In the genomic region with DNA sequence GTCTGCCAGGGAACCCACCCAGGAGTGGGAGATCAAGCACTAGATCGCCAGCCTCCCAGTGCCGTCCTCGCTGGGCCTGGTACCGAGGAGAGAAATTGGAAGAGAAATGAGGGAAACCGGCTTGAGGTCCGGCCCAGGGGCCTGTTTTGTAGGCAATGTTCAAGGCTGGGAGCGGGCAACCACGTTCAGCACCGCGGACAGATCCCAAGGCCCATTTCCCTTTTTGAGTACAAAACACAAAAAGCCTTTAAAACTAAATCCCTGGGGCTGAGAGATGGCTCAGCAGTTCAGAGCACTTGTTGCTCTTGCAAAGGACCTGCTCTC, we compare ENCODE assay signal across 6 mouse cellular contexts. TPM values are rescaled to one million over a fixed set of nuclear protein-coding genes. Genes with fewer than 3 reads are reported as not detected.
DNase-seq lines count a peak whose midpoint lies in the region; ATAC-seq and TF ChIP-seq lines count a peak whose summit lies in the region.
"Not testable (repeated sequence)": the region's sequence is repeated elsewhere in the genome, so short reads cannot be mapped to it uniquely, and the experiment has no call there.

No protein-coding gene starts in this region.

- ATAC-seq in Patski, result peak; percentile 12
- peak; percentile 23; the same call in 1 of the 2 replicates for ATAC-seq in embryonic facial prominence, embryonic 14.5 days (ENCODE audit: low read depth)
- ATAC-seq in hematopoietic stem cell, adult 5-6 weeks (replicated peaks in 1 of 2; ENCODE audit: insufficient read depth in 1 of 2, low FRiP score in 2 of 2, low TSS enrichment in 1 of 2, low read depth in 1 of 2, poor library complexity in 2 of 2, severe bottlenecking in 2 of 2), result peak; percentile 38 to 41; a peak in 2 of 4 replicates
- ATAC-seq in kidney, embryonic 14.5 days (ENCODE audit: low FRiP score, low TSS enrichment), result peak; percentile 40
- ATAC-seq in limb, embryonic 13.5 days (ENCODE audit: low FRiP score, low read depth), result peak; percentile 46; the same call in 1 of the 2 replicates
- peak; percentile 32; the same call in 1 of the 2 replicates for ATAC-seq in megakaryocyte progenitor cell, adult 5-6 weeks (replicated peaks; ENCODE audit: poor library complexity)

- not testable (repeated sequence) for H3K9ac ChIP-seq in embryonic facial prominence, embryonic 14.5 days (ENCODE audit: low read depth, low read length); kidney, embryonic 14.5 days (ENCODE audit: low read depth, low read length); limb, embryonic 13.5 days

- DNase-seq in Patski (ENCODE audit: low read depth, low spot score); embryonic facial prominence, embryonic 14.5 days (ENCODE audit: low spot score): not testable (repeated sequence)

- not testable (repeated sequence) for TF ChIP-seq CTCF in Patski (IDR thresholded peaks at IDR 0.05)

- H3K4me3 ChIP-seq in embryonic facial prominence, embryonic 14.5 days (ENCODE audit: low read depth, low read length); kidney, embryonic 14.5 days (ENCODE audit: low read length); limb, embryonic 13.5 days: not testable (repeated sequence)

- H3K9me3 ChIP-seq in embryonic facial prominence, embryonic 14.5 days (ENCODE audit: control insufficient read depth, low read length); kidney, embryonic 14.5 days (ENCODE audit: control insufficient read depth, low read length); limb, embryonic 13.5 days: not testable (repeated sequence)

- not testable (repeated sequence) for H3K36me3 ChIP-seq in embryonic facial prominence, embryonic 14.5 days (ENCODE audit: control insufficient read depth, insufficient read depth, low read length); kidney, embryonic 14.5 days (ENCODE audit: control insufficient read depth, insufficient read depth, low read length); limb, embryonic 13.5 days

- not testable (repeated sequence) for H3K4me1 ChIP-seq in embryonic facial prominence, embryonic 14.5 days (ENCODE audit: control insufficient read depth, insufficient read depth, low read length); kidney, embryonic 14.5 days (ENCODE audit: control insufficient read depth, insufficient read depth, low read length); limb, embryonic 13.5 days

- POLR2A ChIA-PET in Patski (lab: Charles Lee), result not testable (repeated sequence)

- H3K4me2 ChIP-seq in embryonic facial prominence, embryonic 14.5 days (ENCODE audit: low read depth, low read length); kidney, embryonic 14.5 days (replicated peaks; ENCODE audit: low read depth, low read length); limb, embryonic 13.5 days (replicated peaks): not testable (repeated sequence)

- not testable (repeated sequence) for H3K27me3 ChIP-seq in Patski; embryonic facial prominence, embryonic 14.5 days (replicated peaks; ENCODE audit: control insufficient read depth, insufficient read depth, low read length); kidney, embryonic 14.5 days (ENCODE audit: control insufficient read depth, insufficient read depth, low read length); limb, embryonic 13.5 days

- CTCF ChIA-PET in Patski (lab: Charles Lee), result not testable (repeated sequence)

- in situ Hi-C loops in Patski (cut with MboI; ENCODE audit: low pct_unique_long_range_greater_than_20kb), result not testable (repeated sequence)

- no CpG with 5 or more reads among the region's 10 CpGs for WGBS in embryonic facial prominence, embryonic 14.5 days
- WGBS in kidney, embryonic 14.5 days, result no CpG with 5 or more reads among the region's 10 CpGs
- no CpG with 5 or more reads among the region's 10 CpGs for WGBS in limb, embryonic 13.5 days

- H3K27ac ChIP-seq in embryonic facial prominence, embryonic 14.5 days (replicated peaks; ENCODE audit: low read depth, low read length); kidney, embryonic 14.5 days (ENCODE audit: low read depth, low read length); limb, embryonic 13.5 days: not testable (repeated sequence)

RNA-seq across cellular contexts. Expression of a gene that starts 4.4 kb away (rescaled TPM):
- 5.7 TPM for polyA plus RNA-seq in Patski (2021)
- 14.4 and 15.2 TPM in 2 replicates for polyA plus RNA-seq in embryonic facial prominence, embryonic 14.5 days (2014; fragmentation: Nextera tagmentation; extraction: Ambion mirVana)
- 4.4 and 7.8 TPM in 2 replicates for total RNA-seq in hematopoietic stem cell, adult 5-6 weeks (2017)
- 17.5 and 20.2 TPM in 2 replicates for polyA plus RNA-seq in kidney, embryonic 14.5 days (2014; fragmentation: Nextera tagmentation; extraction: Ambion mirVana)
- 18.0 and 20.8 TPM in 2 replicates for polyA plus RNA-seq in limb, embryonic 13.5 days (2015; fragmentation: Nextera tagmentation; extraction: Ambion mirVana)
- total RNA-seq in megakaryocyte progenitor cell, adult 5-6 weeks (2015), result 9.2 and 11.3 TPM in 2 replicates
- total RNA-seq in megakaryocyte progenitor cell, adult 5-6 weeks (2017), result 6.0 and 8.1 TPM in 2 replicates
